Mouse (Mus musculus): Measurements from ENCODE around the gene Hmgcs2.

- TF ChIP-seq POLR2A (IDR thresholded peaks at IDR 0.05; ENCODE audit: control insufficient read depth, extremely low read depth, insufficient read depth, low read length, poor library complexity): no peak
- TF ChIP-seq CTCF (IDR thresholded peaks at IDR 0.05; ENCODE audit: borderline replicate concordance, control insufficient read depth, extremely low read depth, insufficient read depth, low read length, poor library complexity): no peak
Observed at GRCm38 (mm10) chr3:98340818-98341594, 60.8 kb downstream of the Hmgcs2 start.
